Mouse (Mus musculus) 416B (cell line): Measurements from ENCODE around the gene Ltbr.

ENCODE experiments used
- DNase-seq: peaks from one replicate; pipeline ENCODE4 v3.0.0; 2011; ENCODE audit warnings: low read depth

Gene Ltbr

DNA sequence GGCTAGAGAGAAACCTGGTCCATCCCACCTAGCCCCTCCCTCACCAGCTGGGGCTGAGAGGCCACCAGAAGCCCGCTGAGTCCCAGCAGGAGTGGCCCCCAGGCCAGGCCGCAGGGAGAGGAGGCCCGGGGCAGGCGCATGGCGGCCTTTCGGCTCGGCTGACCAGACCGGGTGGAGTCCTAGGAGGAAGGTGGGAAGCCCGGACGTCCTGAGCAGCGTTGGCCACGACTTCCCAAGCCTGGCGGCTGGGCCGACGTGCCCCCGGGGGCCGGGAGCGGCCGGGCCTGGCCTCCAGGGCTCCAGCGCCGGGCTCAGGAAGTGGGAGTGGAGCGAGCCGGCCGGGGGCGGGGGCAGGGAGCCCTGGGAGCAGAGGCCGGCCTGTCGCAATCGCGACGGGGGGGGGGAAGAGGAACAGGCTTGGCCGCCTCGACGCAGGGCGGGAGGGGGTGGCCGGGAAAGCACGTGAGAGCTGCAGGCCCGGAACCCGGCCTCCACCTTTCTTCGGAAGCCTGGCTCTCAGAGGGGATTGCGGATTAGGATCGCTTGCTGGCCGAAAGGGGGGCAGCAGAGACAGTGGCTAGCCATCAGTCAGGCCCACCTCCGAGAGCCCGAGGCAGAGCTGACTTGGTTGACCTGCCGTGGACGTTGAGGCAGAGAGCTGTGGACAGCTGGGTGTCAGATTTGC is at the start of gene Ltbr:
Gene Ltbr, minus strand, starts transcription at position 340 of the 685 bp plus-strand sequence.
- peak; percentile 86 for DNase-seq

DNA sequence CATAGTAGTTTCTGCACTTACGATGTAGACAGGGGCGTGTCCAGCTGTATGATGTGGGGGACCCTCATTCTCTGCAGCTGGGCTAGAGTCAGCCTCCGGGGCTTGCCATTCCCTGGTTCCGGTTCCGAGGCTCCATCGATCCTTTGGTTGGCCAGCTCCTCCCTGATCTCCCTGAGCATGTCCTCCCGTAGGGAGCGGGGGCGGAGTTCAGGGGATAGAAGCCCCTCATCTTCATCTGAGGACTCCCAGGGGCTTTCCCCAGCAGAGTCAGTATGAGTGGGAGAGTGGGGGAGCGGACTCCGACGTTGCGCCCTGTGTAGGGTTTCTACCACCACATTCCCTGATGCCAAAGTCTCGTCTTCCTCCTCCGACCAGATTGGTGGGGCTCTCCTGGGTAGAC is 49.3 kb upstream of the Ltbr start:
- no peak for DNase-seq

GRCm38 (mm10) chr6:125361467-125362291 is 48.0 kb upstream of the Ltbr start:
- DNase-seq, result peak; percentile 39

DNA sequence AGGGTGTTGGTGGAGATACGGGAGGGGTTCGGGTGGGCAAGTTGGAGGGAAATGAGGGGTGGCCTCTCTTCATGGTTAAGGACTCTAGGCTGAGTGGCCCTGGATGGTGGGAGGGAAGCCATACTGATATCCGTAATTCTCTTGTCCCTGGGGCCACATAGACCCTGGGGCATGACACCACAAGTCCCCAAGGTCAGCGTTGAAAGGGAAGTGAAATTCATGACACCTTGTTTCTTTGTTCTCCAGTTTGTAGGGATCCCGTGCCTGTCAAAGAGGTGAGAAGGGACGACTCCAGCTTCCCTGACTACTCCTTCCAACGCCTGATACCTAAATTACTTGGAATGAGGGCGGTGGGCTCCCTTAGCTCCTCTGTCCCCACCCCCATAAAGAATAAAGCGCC is 47.2 kb upstream of the Ltbr start:
- no peak for DNase-seq

GRCm38 (mm10) chr6:125359999-125360398 is 46.3 kb upstream of the Ltbr start:
- DNase-seq, result peak; percentile 58

GRCm38 (mm10) chr6:125357334-125357733 is 43.6 kb upstream of the Ltbr start:
- DNase-seq, result no peak

DNA sequence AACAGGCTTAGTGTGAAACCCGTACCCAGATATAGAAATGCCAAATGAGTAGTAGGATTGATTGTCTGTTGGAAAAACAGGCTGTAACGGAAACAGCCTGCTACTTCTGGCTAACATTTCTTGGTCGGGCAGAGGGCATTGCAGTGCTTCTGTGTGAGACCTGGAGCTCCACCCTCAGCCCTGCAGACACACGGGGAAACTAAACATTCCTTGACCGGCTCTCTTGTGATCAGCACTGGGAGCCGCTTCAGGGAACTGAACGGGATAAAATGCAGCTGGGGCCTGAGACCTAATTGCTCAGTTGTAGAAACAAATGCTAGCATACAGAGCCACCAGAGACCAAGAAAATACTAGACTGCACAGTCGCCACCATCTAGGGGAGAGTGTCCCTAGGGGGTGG is 42.6 kb upstream of the Ltbr start:
- no peak for DNase-seq

DNA sequence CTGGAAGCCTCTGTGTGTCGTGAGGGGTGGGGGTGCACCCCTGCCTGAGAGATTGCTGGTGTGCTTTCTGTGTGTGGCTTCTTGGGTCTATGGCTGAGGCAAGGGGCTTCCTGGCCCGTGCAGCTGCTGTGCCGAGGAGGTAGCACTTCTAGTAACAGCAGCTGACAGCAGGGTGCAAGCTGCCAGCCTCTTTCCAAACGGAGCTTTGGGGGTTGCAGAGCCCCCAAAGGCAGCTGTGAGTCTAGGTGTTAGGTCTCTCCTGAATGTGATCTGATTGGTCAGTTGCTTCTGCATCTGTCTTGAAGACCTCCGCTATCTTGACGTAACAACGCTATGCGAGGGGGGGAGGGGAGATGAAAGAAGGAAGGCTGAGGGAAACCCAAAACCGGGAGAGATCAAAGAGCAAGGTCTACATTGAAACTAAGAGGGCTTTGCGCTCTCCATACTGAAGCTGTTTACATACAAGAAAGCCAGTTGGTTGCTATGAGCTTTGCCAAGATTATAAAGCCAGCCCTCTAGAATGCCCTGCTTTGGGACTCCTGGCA is 41.6 kb upstream of the Ltbr start:
- no peak for DNase-seq

DNA sequence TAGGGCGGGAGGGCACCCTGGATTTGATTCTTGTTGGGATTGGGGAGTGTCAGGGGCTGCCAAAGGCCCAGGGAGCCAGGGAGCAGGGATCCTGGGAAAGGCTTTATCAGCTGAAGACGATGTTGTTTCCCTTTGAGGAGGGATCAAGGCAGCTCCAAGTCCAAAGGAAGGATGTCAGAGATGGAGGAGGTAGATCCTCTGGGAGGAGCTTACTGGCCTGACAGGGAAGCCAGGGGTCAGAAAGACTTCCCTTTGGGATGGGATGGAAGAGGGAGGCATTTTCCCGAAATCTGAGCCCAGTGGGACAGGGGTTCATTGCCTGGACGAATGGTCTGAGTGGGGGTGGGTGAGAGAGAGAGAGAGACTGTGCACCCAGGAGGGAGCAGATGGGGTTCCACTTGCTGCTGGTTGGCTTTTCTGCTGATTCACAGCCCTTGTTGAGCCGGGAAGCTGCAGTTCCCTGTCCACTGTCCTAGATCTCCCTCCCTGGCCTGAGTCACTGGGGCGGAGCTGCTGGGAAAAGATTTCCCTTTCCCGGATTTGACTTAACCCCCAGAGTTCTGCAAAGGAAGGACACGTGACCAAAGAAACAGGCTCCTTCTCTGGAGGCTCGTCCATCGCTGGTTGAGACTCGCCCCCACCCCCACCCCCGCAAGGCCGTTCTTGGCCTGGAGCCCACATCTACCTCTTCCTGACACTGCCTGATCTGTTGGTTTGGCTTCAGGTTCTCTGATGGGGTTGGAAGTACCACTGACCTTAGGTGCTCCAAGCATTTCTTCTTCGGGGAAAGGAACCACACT is 40.9 kb upstream of the Ltbr start:
- peak; percentile 78 for DNase-seq

DNA sequence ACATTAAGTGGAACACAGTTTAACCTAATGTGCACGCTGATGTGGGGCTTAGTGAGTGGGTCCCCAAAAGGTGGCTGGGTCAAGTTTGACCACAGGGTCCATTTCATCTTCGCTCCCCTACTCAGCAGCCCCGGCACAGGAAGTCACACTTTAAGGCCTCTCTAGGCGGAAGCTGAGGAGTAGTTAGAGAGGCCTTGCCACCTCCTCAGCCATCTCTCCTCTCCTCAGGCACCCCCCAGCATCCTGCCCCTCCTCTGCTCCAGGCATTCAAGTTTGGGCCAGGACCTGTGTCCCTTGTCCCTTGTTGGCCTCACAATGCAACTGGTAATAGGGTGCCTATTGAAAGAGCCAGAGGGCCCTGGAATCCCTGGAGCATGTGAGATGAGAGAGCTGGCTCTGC is 40.0 kb upstream of the Ltbr start:
- no peak for DNase-seq

GRCm38 (mm10) chr6:125353221-125353620 is 39.5 kb upstream of the Ltbr start:
- DNase-seq, result peak; percentile 71

DNA sequence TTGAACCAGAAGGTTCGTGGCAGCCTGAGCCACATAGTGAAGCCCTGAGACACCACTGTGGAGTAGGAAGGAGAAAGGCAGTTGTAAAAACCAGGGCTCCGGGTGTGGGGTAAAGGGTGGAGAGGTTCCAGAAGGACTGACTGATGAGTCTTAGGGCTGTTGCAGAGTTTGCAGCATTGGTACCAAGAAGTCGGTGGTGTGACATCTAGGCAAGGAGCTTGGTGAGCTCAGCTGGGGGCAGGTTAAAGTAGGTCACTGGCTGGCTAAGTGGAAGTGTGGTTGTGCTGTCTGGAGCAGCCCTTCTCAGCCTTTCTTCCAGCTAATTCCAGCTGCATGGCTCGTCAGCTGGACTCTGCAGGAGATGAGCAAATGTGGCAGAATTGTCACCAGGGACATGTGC is 39.1 kb upstream of the Ltbr start:
- DNase-seq, result no peak

GRCm38 (mm10) chr6:125352046-125352384 is 38.3 kb upstream of the Ltbr start:
- no peak for DNase-seq

DNA sequence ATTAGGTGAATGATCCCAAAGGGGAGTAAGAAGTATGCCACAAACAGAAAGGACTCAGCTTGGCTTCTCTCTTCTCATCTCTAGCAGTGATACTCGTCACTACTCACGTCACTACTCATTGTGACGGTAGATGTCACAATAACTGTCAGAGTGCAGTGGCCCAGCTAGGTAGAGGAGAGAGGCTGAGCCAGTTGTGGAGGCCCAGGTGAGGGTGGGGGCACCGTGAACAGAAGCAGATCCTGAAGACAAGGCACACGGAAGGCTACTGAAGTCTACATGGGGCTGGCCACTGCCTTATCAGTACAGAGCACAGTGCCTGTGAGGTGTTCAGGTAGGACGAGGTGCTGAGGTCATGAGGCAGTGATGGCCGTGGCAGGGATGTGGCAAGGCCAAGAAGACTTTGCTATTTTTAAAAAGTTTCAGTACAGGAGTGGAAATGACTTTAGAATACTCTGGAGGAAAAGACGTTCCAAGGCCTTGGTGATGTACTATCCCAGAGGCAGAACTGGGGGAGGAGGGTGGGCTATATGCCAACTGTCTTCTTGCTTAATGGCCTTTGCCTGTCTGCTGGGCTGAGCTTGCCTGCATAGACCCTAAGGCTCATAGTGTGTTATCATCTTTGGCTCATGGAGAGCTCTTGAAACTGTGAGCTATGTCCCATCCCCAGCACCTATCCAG is 37.8 kb upstream of the Ltbr start:
- no peak for DNase-seq

DNA sequence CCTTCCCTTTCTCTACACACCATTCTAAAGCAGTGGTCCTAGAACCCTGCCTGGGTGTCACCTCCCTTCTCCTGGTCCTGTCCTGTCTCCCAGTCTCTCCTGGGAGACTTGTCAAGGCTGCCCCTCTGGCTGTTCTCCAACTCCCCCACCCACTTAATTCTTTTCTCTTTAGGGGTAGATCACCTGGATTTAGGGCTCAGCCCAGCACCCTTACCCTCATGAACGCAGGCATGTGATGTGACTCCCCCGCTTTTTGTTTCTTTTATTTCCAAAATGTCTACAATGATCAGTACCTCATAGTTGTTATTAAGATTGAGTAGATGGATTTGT is 37.3 kb upstream of the Ltbr start:
- no peak for DNase-seq

- peak; percentile 60 for DNase-seq
Observed at GRCm38 (mm10) chr6:125350231-125350994, 36.7 kb upstream of the Ltbr start.

- DNase-seq, result peak; percentile 83
Observed at GRCm38 (mm10) chr6:125349575-125350230, 36.0 kb upstream of the Ltbr start.

GRCm38 (mm10) chr6:125348721-125349574 is 35.3 kb upstream of the Ltbr start, which contains the start of gene Tnfrsf1a:
Gene Tnfrsf1a, plus strand, starts transcription at chr6:125349362.
- no peak for DNase-seq

DNA sequence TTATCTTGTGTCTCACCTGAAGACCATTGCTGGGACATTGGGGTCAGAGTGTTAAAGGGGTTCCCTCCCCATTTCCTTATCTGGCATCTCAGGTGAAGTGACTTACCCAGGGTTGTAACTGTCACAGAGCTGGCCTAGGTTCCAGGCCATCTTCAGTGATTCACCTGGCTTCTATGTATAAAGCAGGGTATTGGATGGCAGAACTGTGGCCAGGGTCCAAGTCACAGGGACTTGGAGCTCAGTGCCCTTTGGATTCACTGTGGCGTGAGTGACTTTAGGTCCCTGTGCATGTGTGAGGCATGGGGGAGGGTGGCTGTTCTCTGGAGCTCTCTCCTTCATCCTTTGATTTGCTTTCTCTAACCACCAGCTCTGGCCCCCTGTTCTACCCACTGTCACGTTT is 32.3 kb upstream of the Ltbr start:
- DNase-seq, result no peak

- peak; percentile 50 for DNase-seq
Observed at GRCm38 (mm10) chr6:125345625-125346024, 31.9 kb upstream of the Ltbr start.
